Mouse (Mus musculus) midbrain, embryonic 11.5 days (tissue): ENCODE data around the gene Smo. TPM values are rescaled to one million over a fixed set of nuclear protein-coding genes. Genes with fewer than 3 reads are reported as not detected.

Experiments used
- ATAC-seq: fragments of 200-750 bp; cut with Nextera tagmentation; 2 replicates; pipeline ENCODE4 v1.8.0; 2017; ENCODE audit warnings: moderate TSS enrichment, moderate library complexity; ENCODE audit not compliant: low FRiP score
- DNase-seq: peaks from one replicate; pipeline ENCODE4 v3.0.0; 2015; ENCODE audit warnings: low spot score; ENCODE audit errors: missing footprints
- H3K27ac ChIP-seq: fragments of 300-500 bp; sonication (generic); 2 replicates; pipeline ENCODE4 v1.5.1; 2014; ENCODE audit warnings: low read depth, low read length
- H3K27me3 ChIP-seq: fragments of 300-500 bp; sonication (generic); 2 replicates; pipeline ENCODE4 v1.6.1; 2014; ENCODE audit warnings: mild to moderate bottlenecking, low read length, moderate library complexity, mixed read lengths; ENCODE audit not compliant: control insufficient read depth, insufficient read depth
- H3K36me3 ChIP-seq: fragments of 300-500 bp; sonication (generic); 2 replicates; pipeline ENCODE4 v1.6.1; 2014; ENCODE audit warnings: mild to moderate bottlenecking, low read length, moderate library complexity, mixed read lengths; ENCODE audit not compliant: control insufficient read depth, insufficient read depth
- H3K4me1 ChIP-seq: fragments of 300-500 bp; sonication (generic); 2 replicates; pipeline ENCODE4 v1.6.1; 2014; ENCODE audit warnings: low read length; ENCODE audit not compliant: control insufficient read depth, insufficient read depth
- H3K4me2 ChIP-seq: fragments of 300-500 bp; sonication (generic); 2 replicates; pipeline ENCODE4 v1.6.1; 2014; ENCODE audit warnings: mild to moderate bottlenecking, moderate library complexity
- H3K4me3 ChIP-seq: fragments of 300-500 bp; sonication (generic); 2 replicates; pipeline ENCODE4 v1.5.1; 2014; ENCODE audit warnings: low read depth, low read length
- H3K9ac ChIP-seq: fragments of 300-500 bp; sonication (generic); 2 replicates; pipeline ENCODE4 v1.6.1; 2014; ENCODE audit warnings: low read length
- H3K9me3 ChIP-seq: fragments of 300-500 bp; sonication (generic); 2 replicates; pipeline ENCODE4 v1.6.1; 2016; ENCODE audit warnings: low read length; ENCODE audit not compliant: control insufficient read depth
- WGBS: fragments of 180-500 bp; shearing (Covaris S2); extraction: QIAGEN DNeasy Blood & Tissue Kit; methylation state at CpG from one replicate; pipeline ENCODE4 v1.1.7; 2014; 5-methylcytosine and 5-hydroxymethylcytosine counted together
- polyA plus RNA-seq: library from polyadenylated mRNA; unstranded; fragments of >200 nt; fragmentation: Nextera tagmentation; extraction: Ambion mirVana; gene quantifications from 2 replicates; pipeline ENCODE4 v1.2.1, GENCODE M21; 2014

The Smo gene
- polyA plus RNA-seq, 1 experiment from 2014 or later, result 44.5 TPM

DNA sequence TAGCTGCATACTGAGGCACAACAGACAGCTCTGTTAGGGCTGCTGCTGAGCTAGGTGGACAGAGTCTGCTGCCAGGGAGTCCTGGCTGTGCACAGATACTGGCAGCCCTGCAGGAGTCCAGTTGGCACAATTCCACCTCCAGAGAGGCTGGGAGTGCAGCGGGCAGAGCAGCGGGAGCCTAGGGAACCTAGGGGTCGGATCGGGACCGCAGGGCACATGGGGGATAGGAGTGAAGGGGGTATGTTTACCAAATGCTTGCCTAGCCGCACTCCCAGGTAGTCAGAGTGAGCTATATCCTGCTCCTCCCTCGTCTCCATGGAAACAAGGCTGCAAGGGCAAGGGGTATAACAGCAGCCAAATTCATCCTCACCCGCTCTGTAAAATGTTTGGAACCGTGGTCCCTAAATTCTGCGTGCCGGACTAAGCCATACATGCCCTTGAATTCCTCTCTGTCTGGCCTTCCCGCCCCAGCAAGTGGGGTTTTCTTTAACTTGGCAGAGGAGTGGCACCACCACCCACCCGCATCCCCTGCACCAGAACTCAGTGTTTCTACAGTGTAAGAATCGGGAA lies 17.3 kb upstream of the Smo start:
- no peak for ATAC-seq
- Histone ChIP-seq H3K4me1 (peaks cover 20% of the 10 kb centered on the region), H3K27me3 (0 out of 2 replicates have a peak, but pooled peaks cover 2% of the 10 kb centered on the region), H3K4me3 (no peak overlapping the region), H3K27ac (no peak overlapping the region), H3K36me3 (no peaks in the 10 kb centered on the region), H3K9me3 (no peaks in the 10 kb centered on the region), H3K9ac (no peak overlapping the region), H3K4me2 (no peak overlapping the region)
- peak; percentile 89 for DNase-seq
- 18% methylated on average over 14 of the region's 14 CpGs for WGBS

DNA sequence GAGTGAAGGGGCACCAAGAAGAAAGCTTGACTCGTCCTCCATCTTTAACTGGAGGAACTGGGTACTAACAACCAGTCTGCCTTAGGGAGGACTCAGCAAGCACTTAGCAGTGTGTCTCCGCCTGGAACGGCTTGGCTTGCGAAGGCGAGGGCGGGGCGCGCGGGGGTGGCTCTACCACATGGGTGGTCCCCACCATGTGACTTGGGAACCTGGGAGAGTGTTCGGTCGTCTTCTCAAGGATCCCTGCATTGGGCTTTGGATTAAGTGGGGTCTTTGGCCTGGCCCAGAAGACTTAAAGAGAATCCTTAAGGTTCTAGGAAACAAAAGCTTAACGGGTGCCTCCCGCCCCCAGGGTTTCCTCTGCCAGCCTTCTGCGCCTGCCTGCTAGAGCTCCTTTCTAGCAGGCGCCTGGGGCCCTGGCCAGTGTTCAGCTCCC lies 16.4 kb upstream of the Smo start:
- Histone ChIP-seq H3K4me1 (peaks cover 20% of the 10 kb centered on the region), H3K27me3 (0 out of 2 replicates have a peak, but pooled peaks cover 2% of the 10 kb centered on the region), H3K36me3 (no peaks in the 10 kb centered on the region), H3K9me3 (no peaks in the 10 kb centered on the region), H3K27ac (no peak overlapping the region), H3K9ac (peak overlapping the region; percentile 56), H3K4me2 (peak overlapping the region; percentile 52), H3K4me3 (peak overlapping the region; percentile 23)
- 1% methylated on average over 15 of the region's 15 CpGs for WGBS
- peak; percentile 94 for DNase-seq
- peak; percentile 81 for ATAC-seq

GRCm38 (mm10) chr6:29721890-29722289 lies 13.4 kb upstream of the Smo start:
- 81% methylated on average over 2 of the region's 2 CpGs for WGBS
- H3K27ac ChIP-seq, result no peak overlapping the region
- peaks cover 20% of the 10 kb centered on the region for H3K4me1 ChIP-seq
- ATAC-seq, result no peak
- H3K27me3 ChIP-seq, result 0 out of 2 replicates have a peak, but pooled peaks cover 2% of the 10 kb centered on the region
- H3K36me3 ChIP-seq, result no peaks in the 10 kb centered on the region
- H3K4me2 ChIP-seq, result no peak overlapping the region
- H3K4me3 ChIP-seq, result no peak overlapping the region
- H3K9me3 ChIP-seq, result no peaks in the 10 kb centered on the region
- H3K9ac ChIP-seq, result no peak overlapping the region
- DNase-seq, result peak; percentile 69

GRCm38 (mm10) chr6:29726576-29727200 lies 8.6 kb upstream of the Smo start:
- 79% methylated on average over 1 of the region's 1 CpGs for WGBS
- no peak overlapping the region for H3K27ac ChIP-seq
- H3K4me2 ChIP-seq, result no peak overlapping the region
- DNase-seq, result no peak
- no peaks in the 10 kb centered on the region for H3K4me1 ChIP-seq
- H3K9me3 ChIP-seq, result no peaks in the 10 kb centered on the region
- H3K27me3 ChIP-seq, result no peaks in the 10 kb centered on the region
- no peak overlapping the region for H3K4me3 ChIP-seq
- no peaks in the 10 kb centered on the region for H3K36me3 ChIP-seq
- no peak overlapping the region for H3K9ac ChIP-seq
- ATAC-seq, result no peak

DNA sequence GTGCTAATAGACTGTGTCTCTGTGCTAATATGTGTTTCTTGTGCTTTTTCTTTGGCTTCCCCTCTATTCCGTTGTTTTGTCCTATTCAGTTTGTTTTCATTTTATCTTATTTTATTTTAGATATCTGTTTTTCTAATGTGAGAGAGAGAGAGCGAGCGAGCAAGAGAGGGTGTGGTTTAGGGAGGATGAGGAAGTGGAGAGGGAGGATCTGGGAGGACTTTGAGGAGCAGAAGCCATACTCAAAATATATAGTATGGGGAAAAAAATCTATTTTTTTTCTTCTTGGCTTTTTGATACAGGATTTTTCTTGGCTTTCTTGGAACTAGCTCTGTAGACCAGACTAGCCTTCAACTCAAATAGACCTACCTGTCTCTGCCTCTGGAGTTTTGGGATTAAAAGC lies 7.3 kb upstream of the Smo start:
- H3K27ac ChIP-seq, result no peak overlapping the region
- ATAC-seq (no peak), DNase-seq (no peak)
- no peaks in the 10 kb centered on the region for H3K36me3 ChIP-seq
- whole genome bisulfite sequencing, result 92% methylated on average over 3 of the region's 3 CpGs
- H3K9me3 ChIP-seq, result no peaks in the 10 kb centered on the region
- no peak overlapping the region for H3K9ac ChIP-seq
- H3K4me1 ChIP-seq, result no peaks in the 10 kb centered on the region
- H3K4me2 ChIP-seq, result no peak overlapping the region
- no peak overlapping the region for H3K4me3 ChIP-seq
- no peaks in the 10 kb centered on the region for H3K27me3 ChIP-seq

- H3K36me3 ChIP-seq, result no peaks in the 10 kb centered on the region
- H3K4me3 ChIP-seq, result no peak overlapping the region
- no peaks in the 10 kb centered on the region for H3K27me3 ChIP-seq
- no peak for ATAC-seq
- H3K9me3 ChIP-seq, result no peaks in the 10 kb centered on the region
- H3K4me1 ChIP-seq, result no peaks in the 10 kb centered on the region
- no peak overlapping the region for H3K4me2 ChIP-seq
- DNase-seq, result no peak
- H3K27ac ChIP-seq, result no peak overlapping the region
- no peak overlapping the region for H3K9ac ChIP-seq
- 81% methylated on average over 1 of the region's 1 CpGs for WGBS
These were observed 5.8 kb upstream of the Smo start for GRCm38 (mm10) chr6:29729491-29729890.

GRCm38 (mm10) chr6:29735689-29736451 lies 567 bp downstream of the Smo start:
- no peaks in the 10 kb centered on the region for H3K9me3 ChIP-seq
- peaks cover 7% of the 10 kb centered on the region for H3K4me1 ChIP-seq
- H3K4me2 ChIP-seq, result peak overlapping the region; percentile 67
- no peaks in the 10 kb centered on the region for H3K36me3 ChIP-seq
- peak overlapping the region; percentile 96 for H3K4me3 ChIP-seq
- H3K27me3 ChIP-seq, result no peaks in the 10 kb centered on the region
- ATAC-seq (peak; percentile 84), DNase-seq (peak; percentile 98)
- H3K27ac ChIP-seq, result peak overlapping the region; percentile 91
- WGBS, result under 1% methylated on average over 73 of the region's 75 CpGs
- peak overlapping the region; percentile 99 for H3K9ac ChIP-seq

- H3K27ac ChIP-seq, result peak overlapping the region; percentile 91; the same call in 1 of the 2 replicates
- 18% methylated on average over 13 of the region's 13 CpGs for WGBS
- DNase-seq (peak; percentile 91), ATAC-seq (no peak)
- H3K4me3 ChIP-seq, result peak overlapping the region; percentile 96
- no peaks in the 10 kb centered on the region for H3K36me3 ChIP-seq
- peaks cover 7% of the 10 kb centered on the region for H3K4me1 ChIP-seq
- no peaks in the 10 kb centered on the region for H3K9me3 ChIP-seq
- no peaks in the 10 kb centered on the region for H3K27me3 ChIP-seq
- peak overlapping the region; percentile 99 for H3K9ac ChIP-seq
- peak overlapping the region; percentile 67 for H3K4me2 ChIP-seq
These were observed 1.5 kb downstream of the Smo start for GRCm38 (mm10) chr6:29736610-29737458.
